Mouse (Mus musculus): ENCODE data around the gene Slc7a1.

DNA sequence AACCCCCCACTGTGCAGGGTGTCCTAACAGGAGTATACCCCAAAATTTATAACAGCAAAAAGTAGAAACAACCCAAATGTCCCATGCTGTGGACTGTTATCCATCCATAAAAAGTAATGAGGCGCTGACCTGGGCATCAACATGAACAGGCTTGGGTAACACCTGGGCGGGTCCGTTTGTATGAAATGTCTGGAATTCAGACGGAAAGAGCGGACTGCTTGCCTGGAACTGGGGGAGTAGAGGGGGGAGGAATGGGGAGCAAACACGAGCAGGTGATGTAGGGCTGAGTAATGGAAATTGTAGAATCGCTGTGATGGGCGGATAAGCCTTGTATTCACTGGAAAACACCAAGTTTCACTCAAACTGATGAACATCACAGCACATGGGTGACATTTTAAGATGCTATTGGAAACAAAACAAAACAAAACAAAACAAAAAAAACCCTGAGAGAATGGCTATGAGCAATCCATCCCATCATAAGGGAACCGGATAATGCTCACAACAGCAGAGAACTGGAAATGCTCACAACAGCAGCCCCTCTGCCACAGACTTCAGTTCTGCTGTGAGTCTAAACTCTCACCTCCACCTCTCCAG, 26.5 kb downstream of the Slc7a1 start:
- TF ChIP-seq CTCF (IDR thresholded peaks at IDR 0.05; ENCODE audit: low read depth) (no peak), EP300 (IDR thresholded peaks at IDR 0.05; ENCODE audit: low read depth) (no peak)
